7 mouse cellular contexts compared by ENCODE assay signal in genomic region chr7:16950861-16951635, GRCm38 (mm10). TPM values are rescaled to one million over a fixed set of nuclear protein-coding genes. Genes with fewer than 3 reads are reported as not detected.
A peak's percentile ranks its signal among the peaks of the same experiment; 100 is the strongest.
DNase-seq lines count a peak whose midpoint lies in the region; ATAC-seq and TF ChIP-seq lines count a peak whose summit lies in the region.

No protein-coding gene starts in this region.

- peak overlapping the region; percentile 37; the same call in 1 of the 2 replicates for H3K4me2 ChIP-seq in limb, embryonic 13.5 days (replicated peaks)
- no peak overlapping the region for H3K4me2 ChIP-seq in midbrain, embryonic 16.5 days (ENCODE audit: low read length)

- no peak overlapping the region for H3K9ac ChIP-seq in limb, embryonic 13.5 days
- H3K9ac ChIP-seq in midbrain, embryonic 16.5 days (ENCODE audit: low read depth, low read length) = no peak overlapping the region

- 0 out of 2 replicates have a peak, but pooled peaks cover 6% of the 10 kb centered on the region for H3K9me3 ChIP-seq in limb, embryonic 13.5 days
- no peaks in the 10 kb centered on the region for H3K9me3 ChIP-seq in midbrain, embryonic 16.5 days (replicated peaks; ENCODE audit: control insufficient read depth, low read length, poor library complexity, severe bottlenecking)

- H3K27ac ChIP-seq in limb, embryonic 13.5 days = no peak overlapping the region
- peak overlapping the region; percentile 98 for H3K27ac ChIP-seq in midbrain, embryonic 16.5 days (ENCODE audit: low read length)
- no peak overlapping the region for H3K27ac ChIP-seq in spleen, adult 2 months (ENCODE audit: insufficient read depth, low read length)

- no peak for TF ChIP-seq POLR2A in spleen, adult 2 months (IDR thresholded peaks at IDR 0.05; ENCODE audit: low read depth, low read length)

- 23% methylated on average over 18 of the region's 18 CpGs for WGBS in limb, embryonic 13.5 days
- WGBS in midbrain, embryonic 16.5 days = 27% methylated on average over 18 of the region's 18 CpGs
- 22% methylated on average over 18 of the region's 18 CpGs for WGBS in spleen, adult 2 months

- peak; percentile 16; the same call in 1 of the 2 replicates for ATAC-seq in limb, embryonic 13.5 days (ENCODE audit: low FRiP score, low read depth)
- ATAC-seq in midbrain, embryonic 16.5 days = peak; percentile 50

- H3K4me3 ChIP-seq in limb, embryonic 13.5 days = peak overlapping the region; percentile 9; the same call in 1 of the 2 replicates
- H3K4me3 ChIP-seq in midbrain, embryonic 16.5 days (ENCODE audit: low read depth, low read length) = no peak overlapping the region
- H3K4me3 ChIP-seq in spleen, adult 2 months (ENCODE audit: extremely low read depth, insufficient read depth, insufficient read length) = no peak overlapping the region

- no peaks in the 10 kb centered on the region for H3K36me3 ChIP-seq in limb, embryonic 13.5 days
- H3K36me3 ChIP-seq in midbrain, embryonic 16.5 days (ENCODE audit: control insufficient read depth, insufficient read depth, low read length) = no peaks in the 10 kb centered on the region
- no peaks in the 10 kb centered on the region for H3K36me3 ChIP-seq in spleen, adult 2 months (ENCODE audit: control insufficient read depth, insufficient read depth, low read length)

- TF ChIP-seq CTCF in spleen, adult 2 months (IDR thresholded peaks at IDR 0.05; ENCODE audit: extremely low read depth, insufficient read depth, insufficient read length, insufficient replicate concordance) = peak; percentile 75; the same call in 1 of the 2 replicates

- DNase-seq in adrenal gland, adult 2 months = peak; percentile 86
- DNase-seq in embryo, embryonic 11 days = peak; percentile 89
- DNase-seq in heart, adult 11 months = peak; percentile 97
- peak; percentile 62 for DNase-seq in kidney, adult 11 months
- DNase-seq in spleen, adult 2 months (ENCODE audit: low read depth in 1 of 2, low spot score in 2 of 2) = peak; percentile 54 to 67

- H3K27me3 ChIP-seq in limb, embryonic 13.5 days = peaks cover 38% of the 10 kb centered on the region
- H3K27me3 ChIP-seq in midbrain, embryonic 16.5 days (ENCODE audit: control insufficient read depth, insufficient read depth, low read depth, low read length) = no peaks in the 10 kb centered on the region
- H3K27me3 ChIP-seq in spleen, adult 2 months (ENCODE audit: control insufficient read depth, insufficient read depth, low read length) = peaks cover 5% of the 10 kb centered on the region

- peaks cover 42% of the 10 kb centered on the region for H3K4me1 ChIP-seq in limb, embryonic 13.5 days
- H3K4me1 ChIP-seq in midbrain, embryonic 16.5 days (ENCODE audit: control insufficient read depth, insufficient read depth, low read length) = peaks cover 45% of the 10 kb centered on the region
- H3K4me1 ChIP-seq in spleen, adult 2 months (ENCODE audit: control insufficient read depth, insufficient read depth, insufficient read length) = peaks cover 3% of the 10 kb centered on the region; the same call in 1 of the 2 replicates

RNA-seq across cellular contexts. Expression of gene Pnmal2, which starts 6.6 kb away (rescaled TPM):
- total RNA-seq in adrenal gland, adult 2 months (2021) = 10 to 100 TPM; 19.7 to 47.9 TPM
- 9.9 and 10.9 TPM in 2 replicates for polyA plus RNA-seq in adrenal gland, adult 2 months (2012; rRNA removed)
- polyA plus RNA-seq in limb, embryonic 13.5 days (2015; fragmentation: Nextera tagmentation; extraction: Ambion mirVana) = 22.7 and 23.4 TPM in 2 replicates
- polyA plus RNA-seq in midbrain, embryonic 16.5 days (2015; fragmentation: Nextera tagmentation; extraction: Ambion mirVana) = 186 and 206 TPM in 2 replicates
- 1.3 and 2.0 TPM in 2 replicates for polyA plus RNA-seq in spleen, adult 2 months (2012; rRNA removed)

RNA-seq across cellular contexts. Expression of gene Pnmal1, which starts 8.4 kb away (rescaled TPM):
- 1 to 10 TPM; 2.6 to 7.2 TPM for total RNA-seq in adrenal gland, adult 2 months (2021)
- polyA plus RNA-seq in adrenal gland, adult 2 months (2012; rRNA removed) = 0.45 and 0.57 TPM in 2 replicates
- 1.00 and 1.0 TPM in 2 replicates for polyA plus RNA-seq in limb, embryonic 13.5 days (2015; fragmentation: Nextera tagmentation; extraction: Ambion mirVana)
- polyA plus RNA-seq in midbrain, embryonic 16.5 days (2015; fragmentation: Nextera tagmentation; extraction: Ambion mirVana) = 83.1 and 89.5 TPM in 2 replicates
- polyA plus RNA-seq in spleen, adult 2 months (2012; rRNA removed) = not detected in 2 replicates

RNA-seq across cellular contexts. Expression of gene Calm3, which starts 27.1 kb away (rescaled TPM):
- 100 to 1,000 TPM; 254 to 261 TPM for total RNA-seq in adrenal gland, adult 2 months (2021)
- polyA plus RNA-seq in adrenal gland, adult 2 months (2012; rRNA removed) = 402 and 408 TPM in 2 replicates
- 103 and 115 TPM in 2 replicates for polyA plus RNA-seq in limb, embryonic 13.5 days (2015; fragmentation: Nextera tagmentation; extraction: Ambion mirVana)
- 405 and 443 TPM in 2 replicates for polyA plus RNA-seq in midbrain, embryonic 16.5 days (2015; fragmentation: Nextera tagmentation; extraction: Ambion mirVana)
- 166 and 198 TPM in 2 replicates for polyA plus RNA-seq in spleen, adult 2 months (2012; rRNA removed)

RNA-seq across cellular contexts. Expression of gene Gm42372, which starts 31.8 kb away (rescaled TPM):
- 1 to 10 TPM; 1.1 to 1.6 TPM for total RNA-seq in adrenal gland, adult 2 months (2021)
- 0.13 and 0.33 TPM in 2 replicates for polyA plus RNA-seq in adrenal gland, adult 2 months (2012; rRNA removed)
- 0.27 and 0.31 TPM in 2 replicates for polyA plus RNA-seq in limb, embryonic 13.5 days (2015; fragmentation: Nextera tagmentation; extraction: Ambion mirVana)
- 7.2 and 7.3 TPM in 2 replicates for polyA plus RNA-seq in midbrain, embryonic 16.5 days (2015; fragmentation: Nextera tagmentation; extraction: Ambion mirVana)
- polyA plus RNA-seq in spleen, adult 2 months (2012; rRNA removed) = 0.40 and 0.42 TPM in 2 replicates

RNA-seq across cellular contexts. Expression of gene Ccdc8, which starts 41.5 kb away (rescaled TPM):
- 10 to 100 TPM; 13.6 to 28.9 TPM for total RNA-seq in adrenal gland, adult 2 months (2021)
- polyA plus RNA-seq in adrenal gland, adult 2 months (2012; rRNA removed) = 7.3 and 7.5 TPM in 2 replicates
- 33.0 and 33.1 TPM in 2 replicates for polyA plus RNA-seq in limb, embryonic 13.5 days (2015; fragmentation: Nextera tagmentation; extraction: Ambion mirVana)
- 6.4 and 6.9 TPM in 2 replicates for polyA plus RNA-seq in midbrain, embryonic 16.5 days (2015; fragmentation: Nextera tagmentation; extraction: Ambion mirVana)
- polyA plus RNA-seq in spleen, adult 2 months (2012; rRNA removed) = 2.0 and 2.2 TPM in 2 replicates

Comparison
In these comparisons a context has a peak if more than half of its experiments do, and no peak if none do; other contexts are left out.
1. RNA of gene Pnmal1, which starts 8.4 kb away (polyA plus RNA-seq): 83.1 to 89.5 TPM in midbrain, embryonic 16.5 days; 1.00 to 1.0 TPM in limb, embryonic 13.5 days, 0.45 to 0.57 TPM in adrenal gland, adult 2 months and not detected in spleen, adult 2 months; every median in the first group is over 10 times any median in the second.
2. Peak in every context shown above with its lines, with median percentiles within 50 percentile points of each other: DNase-seq.